Mouse (Mus musculus) CH12.LX (cell line): ENCODE results near the gene Lhfp. TPM values are rescaled to one million over a fixed set of nuclear protein-coding genes. Genes with fewer than 3 reads are reported as not detected.

ENCODE experiments used
- DNase-seq: peaks from one replicate; pipeline ENCODE4 v3.0.0-alpha.2; 2013; ENCODE audit errors: extremely low read depth
- H3K27ac ChIP-seq: 2 replicates; pipeline ENCODE4 v1.5.1; 2012; ENCODE audit warnings: low read depth, mild to moderate bottlenecking, control low read depth, moderate library complexity; ENCODE audit not compliant: insufficient read depth
- H3K27me3 ChIP-seq: replicated peaks from 2 replicates; pipeline ENCODE3; 2012; ENCODE audit warnings: inconsistent platforms
- H3K36me3 ChIP-seq, 2 experiments: replicated peaks in 1 of 2; 2 replicates each; pipeline versions ENCODE3 to v1.6.1; 2012; ENCODE audit warnings: inconsistent platforms in 1 of 2, low read length in 1 of 2, mild to moderate bottlenecking in 1 of 2, mixed read lengths in 1 of 2, moderate library complexity in 1 of 2; ENCODE audit not compliant: control insufficient read depth in 1 of 2, insufficient read depth in 1 of 2
- H3K4me1 ChIP-seq, 2 experiments: 2 replicates each; pipeline ENCODE4 v1.6.1; 2012; ENCODE audit warnings: inconsistent platforms in 1 of 2, moderate library complexity in 1 of 2; ENCODE audit not compliant: insufficient read depth in 2 of 2, control insufficient read depth in 1 of 2
- H3K4me2 ChIP-seq: 2 replicates; pipeline ENCODE4 v1.6.1; 2012; ENCODE audit warnings: low read depth, mild to moderate bottlenecking, control low read depth; ENCODE audit not compliant: poor library complexity, insufficient read depth, severe bottlenecking
- H3K4me3 ChIP-seq, 3 experiments: fragments of 150-350 bp in 1 of 3; sonication (generic) in 1 of 3; replicated peaks in 1 of 3; 2 replicates each; pipeline versions ENCODE3 to v1.5.1; 2011 to 2012; ENCODE audit warnings: low read depth in 2 of 3, low read length in 2 of 3, mild to moderate bottlenecking in 2 of 3, moderate library complexity in 2 of 3, control low read depth in 1 of 3, improper control_type of control experiment in 1 of 3, inconsistent platforms in 1 of 3, mixed read lengths in 1 of 3; ENCODE audit not compliant: poor library complexity in 1 of 3
- H3K79me2 ChIP-seq: replicated peaks from 2 replicates; pipeline ENCODE4 v1.6.1; 2012; ENCODE audit warnings: mild to moderate bottlenecking, moderate library complexity; ENCODE audit not compliant: control insufficient read depth, poor library complexity, insufficient read depth, severe bottlenecking; ENCODE audit errors: extremely low read depth
- H3K9ac ChIP-seq: 2 replicates; pipeline ENCODE4 v1.6.1; 2012; ENCODE audit warnings: low read depth, mild to moderate bottlenecking, control low read depth, moderate library complexity; ENCODE audit not compliant: insufficient read depth
- H3K9me3 ChIP-seq: replicated peaks from 2 replicates; pipeline ENCODE3; 2012; ENCODE audit warnings: low read length, inconsistent platforms, mixed read lengths
- CHD1 ChIP-seq: IDR thresholded peaks from 2 replicates; pipeline ENCODE4 v1.6.1; 2012; ENCODE audit warnings: low read depth, low read length, improper control_type of control experiment, inconsistent platforms
- CHD2 ChIP-seq: IDR thresholded peaks from 2 replicates; pipeline ENCODE4 v1.6.1; 2011; ENCODE audit warnings: low read length, improper control_type of control experiment
- CTCF ChIP-seq, 2 experiments: IDR thresholded peaks in 1 of 2; conservative IDR thresholded peaks in 1 of 2; 2 replicates each; pipeline ENCODE4 v1.5.1; 2011 to 2012; ENCODE audit warnings: low read depth in 2 of 2, low read length in 2 of 2, improper control_type of control experiment in 1 of 2, inconsistent platforms in 1 of 2, mild to moderate bottlenecking in 1 of 2, moderate library complexity in 1 of 2
- E2F4 ChIP-seq: IDR thresholded peaks from 2 replicates; pipeline ENCODE4 v1.6.1; 2011; ENCODE audit warnings: low read depth, low read length, improper control_type of control experiment; ENCODE audit not compliant: insufficient replicate concordance
- ELF1 ChIP-seq: IDR thresholded peaks from 2 replicates; pipeline ENCODE4 v1.6.1; 2014; ENCODE audit warnings: low read depth, mild to moderate bottlenecking, inconsistent platforms, low read length, improper control_type of control experiment
- GABPA ChIP-seq: IDR thresholded peaks from 2 replicates; pipeline ENCODE4 v1.6.1; 2012; ENCODE audit warnings: low read depth, low read length, improper control_type of control experiment, inconsistent platforms; ENCODE audit not compliant: insufficient replicate concordance
- IRF4 ChIP-seq: IDR thresholded peaks from 2 replicates; pipeline ENCODE4 v1.6.1; 2014; ENCODE audit warnings: low read depth, mild to moderate bottlenecking, inconsistent platforms, low read length, improper control_type of control experiment
- JUN ChIP-seq: IDR thresholded peaks from 2 replicates; pipeline ENCODE4 v1.6.1; 2011; ENCODE audit warnings: low read depth, mild to moderate bottlenecking, low read length, improper control_type of control experiment, moderate library complexity; ENCODE audit not compliant: insufficient read depth
- JUND ChIP-seq: conservative IDR thresholded peaks from 2 replicates; pipeline ENCODE4 v1.6.1; 2011; ENCODE audit warnings: low read depth, low read length, improper control_type of control experiment
- KAT2A ChIP-seq: IDR thresholded peaks from 2 replicates; pipeline ENCODE4 v1.6.1; 2012; ENCODE audit warnings: low read length, improper control_type of control experiment, inconsistent platforms; ENCODE audit not compliant: insufficient replicate concordance
- MAFK ChIP-seq: IDR thresholded peaks from 2 replicates; pipeline ENCODE4 v1.6.1; 2011; ENCODE audit warnings: low read length, improper control_type of control experiment; ENCODE audit not compliant: insufficient replicate concordance
- MAX ChIP-seq: IDR thresholded peaks from 2 replicates; pipeline ENCODE4 v1.6.1; 2011; ENCODE audit warnings: low read length, improper control_type of control experiment
- MAZ ChIP-seq: IDR thresholded peaks from 2 replicates; pipeline ENCODE4 v1.6.1; 2012; ENCODE audit warnings: low read depth, mild to moderate bottlenecking, inconsistent platforms, low read length, improper control_type of control experiment, moderate library complexity
- MXI1 ChIP-seq: IDR thresholded peaks from 2 replicates; pipeline ENCODE4 v1.6.1; 2011; ENCODE audit warnings: mild to moderate bottlenecking, low read depth, low read length, improper control_type of control experiment
- MYC ChIP-seq: IDR thresholded peaks from 2 replicates; pipeline ENCODE4 v1.6.1; 2011; ENCODE audit warnings: low read depth, mild to moderate bottlenecking, improper control_type of control experiment, low read length
- POLR2AphosphoS2 ChIP-seq: IDR thresholded peaks from 2 replicates; pipeline ENCODE4 v1.6.1; 2011; ENCODE audit warnings: low read depth, low read length, improper control_type of control experiment
- RAD21 ChIP-seq: IDR thresholded peaks from 2 replicates; pipeline ENCODE4 v1.6.1; 2011; ENCODE audit warnings: low read depth, mild to moderate bottlenecking, low read length, improper control_type of control experiment, moderate library complexity
- RCOR1 ChIP-seq: conservative IDR thresholded peaks from 2 replicates; pipeline ENCODE4 v1.6.1; 2012; ENCODE audit warnings: low read depth, mild to moderate bottlenecking, inconsistent platforms, low read length, improper control_type of control experiment
- SIN3A ChIP-seq: IDR thresholded peaks from 2 replicates; pipeline ENCODE4 v1.6.1; 2012; ENCODE audit warnings: low read length, improper control_type of control experiment, inconsistent platforms
- TCF12 ChIP-seq: IDR thresholded peaks from 2 replicates; pipeline ENCODE4 v1.6.1; 2014; ENCODE audit warnings: low read depth, mild to moderate bottlenecking, inconsistent platforms, low read length, improper control_type of control experiment
- UBTF ChIP-seq: IDR thresholded peaks from 2 replicates; pipeline ENCODE4 v1.6.1; 2012; ENCODE audit warnings: low read depth, mild to moderate bottlenecking, inconsistent platforms, low read length, improper control_type of control experiment, moderate library complexity
- USF1 ChIP-seq: IDR thresholded peaks from 2 replicates; pipeline ENCODE4 v1.6.1; 2014; ENCODE audit warnings: low read depth, mild to moderate bottlenecking, inconsistent platforms, low read length, improper control_type of control experiment
- USF2 ChIP-seq: conservative IDR thresholded peaks from 2 replicates; pipeline ENCODE4 v1.6.1; 2011; ENCODE audit warnings: low read depth, low read length, improper control_type of control experiment
- ZC3H11A ChIP-seq: IDR thresholded peaks from 2 replicates; pipeline ENCODE4 v1.6.1; 2012; ENCODE audit warnings: low read depth, mild to moderate bottlenecking, inconsistent platforms, low read length, improper control_type of control experiment
- ZMIZ1 ChIP-seq: IDR thresholded peaks from 2 replicates; pipeline ENCODE4 v1.6.1; 2012; ENCODE audit warnings: low read depth, mild to moderate bottlenecking, inconsistent platforms, low read length, improper control_type of control experiment
- dilution Hi-C: fragments of 300-500 bp; cut with MboI; formaldehyde crosslinking; loops from 2 replicates; pipeline ENCODE4 v1.14.3; 2020; ENCODE audit warnings: low sequenced_read_pairs; ENCODE audit not compliant: extremely low pct_unique_long_range_greater_than_20kb, extremely low pct_ligation_motif_present
- in situ Hi-C: fragments of 300-500 bp; cut with MboI; formaldehyde crosslinking; loops from 3 replicates; pipeline ENCODE4 v1.14.3; 2019; ENCODE audit warnings: low sequenced_read_pairs, low pct_ligation_motif_present, low pct_unique_long_range_greater_than_20kb, mixed read lengths
- polyA plus RNA-seq: library from polyadenylated mRNA; unstranded; fragments of >175 nt; gene quantifications from 2 replicates; pipeline ENCODE4 v1.2.1, GENCODE M21; 2012; ENCODE audit warnings: low read depth; ENCODE audit not compliant: insufficient read length
- total RNA-seq, 2 experiments: library from RNA; depleted of rRNA; stranded (reverse); fragments of 300-350 nt in 1 of 2; fragments of >200 nt in 1 of 2; gene quantifications; 2 replicates each; pipeline ENCODE4 v1.2.3; 2012 to 2014

Gene Lhfp
- total and polyA plus RNA-seq, 3 experiments, result not detected

DNA sequence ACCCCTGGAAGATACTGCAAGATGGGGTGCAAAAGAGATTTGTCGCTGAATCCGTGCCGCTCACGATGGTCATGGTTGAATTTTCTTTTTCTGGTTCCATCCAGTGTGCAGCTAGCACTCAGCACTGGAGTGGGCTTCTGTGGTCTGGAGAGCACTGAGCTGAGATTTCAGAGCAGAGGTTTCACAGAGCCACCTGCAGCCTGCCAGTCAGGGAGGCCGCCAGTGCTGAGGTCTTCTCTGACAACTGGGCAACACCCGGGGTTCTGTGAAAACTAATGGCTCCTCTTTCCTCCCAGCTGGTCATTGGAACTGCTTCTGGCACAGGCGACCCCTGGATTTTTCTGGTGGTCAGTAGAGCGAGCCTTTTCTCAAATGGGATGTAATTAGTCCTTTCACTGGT lies 84.2 kb downstream of the Lhfp start:
- Histone ChIP-seq H3K27ac (no peak overlapping the region), H3K79me2 (no peaks in the 10 kb centered on the region), H3K4me1 (no peaks in the 10 kb centered on the region), H3K4me3 (no peak overlapping the region), H3K9me3 (no peaks in the 10 kb centered on the region), H3K36me3 (no peaks in the 10 kb centered on the region), H3K27me3 (no peaks in the 10 kb centered on the region), H3K4me2 (no peak overlapping the region), H3K9ac (no peak overlapping the region)
- dilution Hi-C loops, result no loop called here
- in situ Hi-C loops, result no loop called here
- TF ChIP-seq MYC (no peak), UBTF (no peak), KAT2A (no peak), RAD21 (no peak), MAFK (no peak), JUND (no peak), GABPA (no peak), SIN3A (no peak), IRF4 (no peak), RCOR1 (no peak), CTCF (conservative IDR thresholded peaks at IDR 0.05 in 1 of 2, IDR thresholded peaks at IDR 0.05 in 1 of 2; ENCODE audit: low read depth in 2 of 2, low read length in 2 of 2) (no peak), ZMIZ1 (no peak)
- DNase-seq, result no peak

DNA sequence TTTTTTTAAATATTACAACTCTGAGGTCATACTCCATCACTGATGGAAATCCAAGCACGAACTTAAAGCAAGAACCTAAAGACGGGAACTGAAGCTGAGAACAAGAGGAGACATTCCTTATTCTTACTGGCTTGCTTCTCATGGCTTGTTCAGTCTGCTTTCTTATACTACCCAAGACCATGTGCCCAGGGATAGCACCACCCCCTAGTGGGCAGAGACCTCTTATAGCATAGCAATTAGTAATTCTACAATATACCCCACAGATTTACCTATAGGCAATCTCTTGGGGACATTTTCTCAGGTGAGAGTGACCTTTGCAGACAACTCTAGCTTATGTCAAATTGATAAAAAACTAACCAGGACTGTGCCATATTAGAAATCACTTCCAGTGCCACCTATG lies 97.5 kb downstream of the Lhfp start:
- Histone ChIP-seq H3K9me3 (no peaks in the 10 kb centered on the region), H3K9ac (no peak overlapping the region), H3K36me3 (no peaks in the 10 kb centered on the region), H3K79me2 (no peaks in the 10 kb centered on the region), H3K4me3 (no peak overlapping the region), H3K4me1 (peaks cover 0 to 3% of the 10 kb centered on the region in 2 experiments; a peak in 1 of 4 replicates)
- dilution Hi-C loops, result no loop called here
- in situ Hi-C loops, result no loop called here
- peak; percentile 2 for DNase-seq
- TF ChIP-seq RAD21 (peak; percentile 15), TCF12 (no peak), MAX (no peak), CTCF (conservative IDR thresholded peaks at IDR 0.05 in 1 of 2, IDR thresholded peaks at IDR 0.05 in 1 of 2; ENCODE audit: low read depth in 2 of 2, low read length in 2 of 2) (peak in 1 of 2 experiments; percentile 43; a peak in 2 of 4 replicates), KAT2A (no peak), MXI1 (no peak)
- TF ChIP-seq, all 38 proteins: peak for 2
- Histone ChIP-seq H3K27me3 (no peaks in the 10 kb centered on the region), H3K27ac (no peak overlapping the region), H3K4me2 (no peak overlapping the region)

DNA sequence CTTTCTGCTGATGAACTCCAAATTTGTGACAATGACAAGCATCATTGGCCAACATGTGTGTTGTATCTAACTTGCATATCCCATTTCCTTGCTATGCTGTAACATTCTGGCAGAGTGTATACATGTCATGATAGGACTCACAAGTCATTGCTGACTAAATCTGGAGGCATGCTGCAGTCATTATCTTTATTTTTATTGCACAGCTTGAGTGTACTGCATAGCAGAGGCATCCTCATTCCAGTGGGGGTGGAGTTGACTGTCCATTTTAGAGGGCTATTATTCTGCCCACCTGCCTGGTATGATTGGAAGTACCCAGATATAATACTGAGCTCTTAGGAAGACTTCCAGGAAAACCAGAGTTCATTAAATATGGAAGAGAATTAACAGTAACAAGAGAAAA lies 97.9 kb downstream of the Lhfp start:
- H3K36me3 ChIP-seq, result no peaks in the 10 kb centered on the region
- H3K4me2 ChIP-seq, result no peak overlapping the region
- no peak overlapping the region for H3K4me3 ChIP-seq
- H3K79me2 ChIP-seq, result no peaks in the 10 kb centered on the region
- dilution Hi-C loops, result no loop called here
- no peak for DNase-seq
- no peak overlapping the region for H3K27ac ChIP-seq
- in situ Hi-C loops, result no loop called here
- peaks cover 0 to 3% of the 10 kb centered on the region in 2 experiments; a peak in 1 of 4 replicates for H3K4me1 ChIP-seq
- no peaks in the 10 kb centered on the region for H3K9me3 ChIP-seq
- no peak overlapping the region for H3K9ac ChIP-seq
- TF ChIP-seq CHD1 (no peak), RCOR1 (no peak), JUN (no peak), CHD2 (no peak), ELF1 (no peak), CTCF (conservative IDR thresholded peaks at IDR 0.05 in 1 of 2, IDR thresholded peaks at IDR 0.05 in 1 of 2; ENCODE audit: low read depth in 2 of 2, low read length in 2 of 2) (no peak), MYC (no peak), ZC3H11A (no peak), GABPA (no peak), E2F4 (no peak), TCF12 (no peak), USF2 (no peak), MAZ (no peak), USF1 (no peak), POLR2AphosphoS2 (no peak)
- no peaks in the 10 kb centered on the region for H3K27me3 ChIP-seq
